Mouse (Mus musculus): ENCODE data around the gene Tmbim6.
"Not testable (repeated sequence)": the region's sequence is repeated elsewhere in the genome, so short reads cannot be mapped to it uniquely, and the experiment has no call there.

Tmbim6 gene

GRCm38 (mm10) chr15:99417692-99418271, 25.1 kb downstream of the Tmbim6 start:
- DNase-seq (ENCODE audit: low read depth, low spot score), result no peak

DNA sequence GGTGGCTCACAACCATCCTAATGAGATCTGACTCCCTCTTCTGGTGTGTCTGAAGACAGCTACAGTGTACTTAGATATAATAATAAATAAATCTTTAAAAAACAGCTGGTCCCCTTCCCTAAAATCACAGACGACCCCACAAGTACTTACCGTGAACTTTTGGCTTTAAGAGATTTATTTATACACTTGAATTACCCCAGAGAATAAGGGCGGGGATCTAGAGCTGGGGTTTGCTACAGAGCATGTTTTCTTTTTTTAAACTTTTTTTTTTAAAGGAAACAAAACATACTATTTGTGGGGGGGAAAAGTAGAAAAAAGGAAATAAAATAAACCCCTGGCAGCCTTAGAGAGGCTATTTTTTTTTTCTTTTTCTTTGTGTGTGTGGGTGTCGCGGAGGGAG, 27.4 kb downstream of the Tmbim6 start:
- no peak for DNase-seq (ENCODE audit: low read depth, low spot score)

DNA sequence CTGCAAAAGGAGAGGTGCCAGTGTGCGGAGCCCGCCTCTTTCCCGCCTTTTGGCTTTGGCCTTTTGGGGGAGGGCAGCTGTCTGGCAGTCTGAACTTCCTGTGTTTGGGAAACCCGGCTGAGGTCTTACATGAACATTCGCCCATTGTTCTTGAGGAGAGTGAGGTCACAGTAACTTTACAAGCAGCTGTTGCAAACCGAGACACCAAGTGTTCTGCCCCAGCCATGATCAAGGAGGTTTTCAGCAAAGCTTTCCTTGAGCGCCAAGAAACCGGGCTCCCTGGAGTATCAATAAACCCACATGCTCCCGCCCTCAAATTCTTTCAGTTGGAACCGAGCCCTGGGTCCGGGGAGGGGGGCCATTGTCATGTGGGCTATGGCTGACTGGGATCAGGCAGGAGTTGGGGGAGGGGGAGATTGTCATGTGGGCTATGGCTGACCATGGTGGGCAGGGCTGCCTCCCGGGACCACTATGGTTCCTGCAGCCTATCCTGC, 27.9 kb downstream of the Tmbim6 start:
- DNase-seq (ENCODE audit: low read depth, low spot score), result no peak

DNA sequence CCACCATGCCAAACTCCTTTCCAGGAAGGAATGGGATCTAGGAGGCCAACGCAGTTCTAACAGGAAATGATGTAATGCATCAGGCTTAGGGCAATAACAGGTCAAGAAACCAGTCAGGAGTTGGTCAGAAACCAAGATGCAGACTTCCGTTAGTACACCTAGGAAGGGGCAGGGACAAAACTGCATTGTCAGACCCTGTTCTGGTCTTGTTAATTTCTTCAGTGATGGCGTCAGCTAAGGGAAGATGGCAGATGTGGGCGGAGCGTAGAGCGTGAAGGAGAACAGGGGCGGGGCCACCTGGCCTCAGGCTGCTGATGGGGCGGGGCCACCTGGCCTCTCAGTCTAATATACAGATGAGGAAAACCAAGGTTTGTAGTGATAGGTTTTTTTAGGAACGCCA, 28.5 kb downstream of the Tmbim6 start:
- DNase-seq (ENCODE audit: low read depth, low spot score), result no peak

DNA sequence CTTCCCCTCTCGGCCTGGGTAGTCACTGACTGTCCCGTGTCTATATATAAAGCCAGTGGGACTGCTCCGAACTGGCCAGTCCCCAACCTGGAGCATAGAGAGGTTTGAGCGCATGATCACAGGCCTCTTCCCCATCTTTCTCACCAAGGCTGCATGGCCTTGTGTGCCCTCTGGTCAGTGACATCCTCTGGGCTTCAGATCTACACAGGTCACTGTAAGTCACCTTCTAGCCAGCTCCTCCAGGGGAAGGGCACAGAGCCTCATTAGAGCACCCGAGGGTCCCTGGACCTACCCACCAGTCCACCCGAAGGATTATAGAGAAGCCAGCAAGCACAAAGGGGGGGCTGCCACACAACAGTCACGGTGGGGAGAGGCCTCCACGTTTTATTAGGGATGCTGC, 29.0 kb downstream of the Tmbim6 start:
- DNase-seq (ENCODE audit: low read depth, low spot score), result no peak

DNA sequence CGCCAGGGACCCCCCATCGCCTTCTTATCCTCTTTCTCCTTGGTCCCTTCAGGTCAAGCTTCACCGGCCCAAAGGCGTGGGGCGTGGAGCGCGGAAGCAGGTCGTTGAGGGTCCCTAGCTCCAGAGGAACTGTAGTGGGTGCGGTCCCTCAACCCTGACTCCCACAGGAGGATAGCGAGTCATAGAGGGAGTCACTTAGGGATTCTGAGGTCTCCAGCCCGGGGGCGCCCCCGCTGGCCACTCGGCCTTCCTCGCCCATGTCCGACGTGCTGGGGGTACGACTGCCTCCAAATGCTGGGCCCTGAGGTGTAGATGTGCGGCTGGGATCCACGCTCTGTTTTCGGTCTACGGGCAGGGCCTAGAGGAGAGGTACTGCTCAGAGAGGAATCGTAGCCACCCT, 29.9 kb downstream of the Tmbim6 start:
- DNase-seq (ENCODE audit: low read depth, low spot score), result no peak

- no peak for DNase-seq (ENCODE audit: low read depth, low spot score)
Observed at GRCm38 (mm10) chr15:99423131-99423530, 30.4 kb downstream of the Tmbim6 start.

DNA sequence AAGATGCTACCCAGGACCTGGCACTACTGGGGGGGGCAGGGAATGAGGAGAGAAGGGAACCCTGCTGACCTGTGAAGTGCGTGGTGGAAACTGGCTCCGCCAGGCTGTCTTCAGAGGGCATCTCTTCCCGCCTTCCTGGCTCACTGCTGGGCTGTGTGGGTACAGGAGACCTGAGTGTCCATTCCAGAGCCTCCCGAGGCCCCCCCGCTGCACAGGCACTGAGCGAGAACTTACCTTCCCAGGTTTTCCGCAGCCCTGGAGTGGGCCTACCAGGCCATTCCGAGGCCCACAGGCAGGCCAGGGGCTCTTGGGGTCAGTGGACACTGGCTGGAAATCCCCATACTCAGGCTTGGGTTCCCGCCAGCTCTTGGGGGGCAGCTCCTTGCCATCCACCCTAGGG, 31.2 kb downstream of the Tmbim6 start:
- no peak for DNase-seq (ENCODE audit: low read depth, low spot score)

DNA sequence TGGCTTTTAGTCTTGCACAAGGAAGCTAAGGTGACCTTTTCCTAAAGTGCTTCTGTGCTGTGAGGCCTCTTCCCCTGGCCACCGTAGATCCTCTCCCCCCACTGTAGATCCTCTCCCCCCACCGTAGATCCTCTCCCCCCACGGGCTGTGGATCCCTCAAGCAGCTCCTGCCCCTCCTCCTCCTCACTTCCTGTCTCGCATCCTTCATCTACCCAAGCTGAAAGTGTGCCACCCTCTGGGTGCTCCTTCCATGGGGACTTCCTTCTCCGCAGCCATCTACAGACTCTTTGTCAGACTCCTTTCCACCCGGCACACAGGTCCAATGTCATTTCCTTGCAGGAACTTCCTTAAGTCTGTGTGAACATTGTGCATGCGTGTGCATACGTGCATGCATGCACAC, 37.7 kb downstream of the Tmbim6 start:
- DNase-seq (ENCODE audit: low read depth, low spot score), result no peak

DNA sequence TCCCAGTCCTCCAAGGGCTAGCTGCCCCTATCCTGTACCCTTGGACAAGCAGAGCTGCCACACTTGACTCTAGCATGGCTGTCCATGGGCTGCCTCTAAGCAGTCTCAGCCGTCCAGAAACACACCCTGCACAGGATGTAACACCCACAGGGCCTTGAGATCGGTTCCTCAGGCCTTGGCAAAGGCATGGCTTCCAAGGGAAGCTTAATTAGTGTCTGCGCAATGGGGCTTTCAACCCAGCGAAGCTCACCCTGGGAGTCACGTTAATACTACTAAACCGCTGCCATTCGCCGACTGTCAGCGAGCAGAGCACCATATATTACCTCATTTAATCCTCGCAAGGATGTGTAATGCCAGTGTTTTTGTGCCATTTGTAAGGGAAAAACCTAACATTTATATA, 38.4 kb downstream of the Tmbim6 start:
- DNase-seq (ENCODE audit: low read depth, low spot score), result no peak

GRCm38 (mm10) chr15:99431504-99431903, 38.8 kb downstream of the Tmbim6 start:
- no peak for DNase-seq (ENCODE audit: low read depth, low spot score)

GRCm38 (mm10) chr15:99431967-99432366, 39.3 kb downstream of the Tmbim6 start:
- no peak for DNase-seq (ENCODE audit: low read depth, low spot score)

GRCm38 (mm10) chr15:99433081-99433718, 40.5 kb downstream of the Tmbim6 start:
- no peak for DNase-seq (ENCODE audit: low read depth, low spot score)

DNA sequence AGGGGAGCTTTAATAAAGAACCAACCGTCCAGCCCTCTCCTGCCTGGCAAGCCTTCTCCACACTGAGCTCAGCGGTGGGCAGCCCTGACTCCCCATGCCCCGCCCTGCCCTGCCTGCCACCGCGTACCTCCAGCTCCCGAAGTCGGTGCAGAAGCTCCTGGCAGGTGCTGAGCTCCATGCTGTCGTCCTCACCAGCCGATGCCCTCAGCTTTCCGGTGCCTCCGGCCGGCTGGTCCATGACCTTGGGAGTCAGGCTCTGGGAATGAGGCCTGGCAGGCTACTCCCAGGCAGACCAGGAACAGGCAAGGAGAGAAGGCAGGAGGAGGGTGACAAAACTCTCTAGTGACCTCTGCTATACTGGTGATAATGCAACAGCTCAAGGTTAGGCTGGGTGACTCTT, 41.2 kb downstream of the Tmbim6 start:
- DNase-seq (ENCODE audit: low read depth, low spot score), result no peak

DNA sequence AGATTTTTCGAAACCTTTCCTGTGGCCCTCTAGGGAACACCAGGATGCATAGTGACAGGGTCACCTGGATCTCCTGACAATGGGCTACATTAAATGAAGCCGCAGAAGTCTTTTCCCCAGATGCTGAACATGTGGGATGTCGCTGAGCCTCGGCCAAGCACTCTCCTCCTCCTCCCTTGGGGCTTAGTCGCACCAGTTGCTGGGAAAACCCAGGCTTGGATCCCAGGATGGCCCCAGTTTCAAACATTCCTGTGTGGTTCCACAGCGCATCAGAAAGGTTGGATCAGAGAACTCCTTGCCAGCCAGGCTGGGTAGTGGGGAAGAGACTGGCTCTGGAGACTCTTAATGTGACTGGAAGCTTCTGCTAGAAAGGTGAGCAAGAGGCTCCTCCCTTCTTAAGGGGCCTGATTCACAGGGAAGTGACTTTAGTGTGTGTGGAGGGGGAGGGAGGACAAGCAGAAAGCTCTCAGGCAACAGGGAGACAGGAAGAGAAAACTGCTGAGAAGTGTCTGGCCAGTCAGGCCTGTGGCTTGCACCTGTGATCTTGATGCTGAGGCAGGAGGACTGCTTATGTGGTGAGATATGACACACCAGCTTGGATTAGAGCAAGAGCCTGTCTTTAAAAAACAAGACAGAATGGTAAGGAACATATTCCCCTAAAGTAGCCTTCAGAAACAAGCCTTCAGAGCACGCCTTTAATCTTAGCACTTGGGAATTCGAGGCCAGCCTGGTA, 46.5 kb downstream of the Tmbim6 start:
- DNase-seq (ENCODE audit: low read depth, low spot score), result no peak

DNA sequence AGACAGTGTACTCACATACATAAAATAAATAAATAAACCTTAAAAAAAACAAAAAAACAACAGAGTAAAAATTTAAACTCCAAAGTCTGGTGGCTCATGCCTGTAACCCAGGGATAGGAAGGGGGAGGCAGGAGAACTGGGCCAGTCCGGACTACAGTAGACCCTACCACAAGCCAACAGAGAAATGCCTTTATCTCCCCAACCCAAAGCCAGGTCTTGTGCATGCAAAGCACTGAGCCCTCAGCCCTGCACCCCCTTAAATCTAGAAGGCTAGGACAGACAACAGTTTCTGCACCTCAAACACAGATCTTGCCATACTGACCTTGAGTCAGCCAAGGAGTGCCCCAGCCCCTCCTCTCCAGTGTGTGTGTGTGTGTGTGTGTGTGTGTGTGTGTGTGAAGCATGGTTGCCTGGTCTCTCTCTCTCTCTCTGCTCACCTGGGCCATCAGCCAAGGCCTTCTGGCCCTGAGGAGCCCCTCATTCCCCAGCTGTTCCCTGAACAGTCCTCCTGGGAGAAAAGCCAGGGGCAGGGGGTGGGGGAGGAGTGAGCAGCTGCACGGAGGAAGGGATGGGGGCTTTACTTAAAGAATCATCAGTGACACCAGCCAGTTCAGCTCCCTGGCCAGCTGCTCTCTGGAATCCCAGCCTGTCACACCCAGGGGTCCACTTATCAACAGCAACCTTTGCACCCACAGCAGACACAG, 47.6 kb downstream of the Tmbim6 start:
- no peak for DNase-seq (ENCODE audit: low read depth, low spot score)

DNA sequence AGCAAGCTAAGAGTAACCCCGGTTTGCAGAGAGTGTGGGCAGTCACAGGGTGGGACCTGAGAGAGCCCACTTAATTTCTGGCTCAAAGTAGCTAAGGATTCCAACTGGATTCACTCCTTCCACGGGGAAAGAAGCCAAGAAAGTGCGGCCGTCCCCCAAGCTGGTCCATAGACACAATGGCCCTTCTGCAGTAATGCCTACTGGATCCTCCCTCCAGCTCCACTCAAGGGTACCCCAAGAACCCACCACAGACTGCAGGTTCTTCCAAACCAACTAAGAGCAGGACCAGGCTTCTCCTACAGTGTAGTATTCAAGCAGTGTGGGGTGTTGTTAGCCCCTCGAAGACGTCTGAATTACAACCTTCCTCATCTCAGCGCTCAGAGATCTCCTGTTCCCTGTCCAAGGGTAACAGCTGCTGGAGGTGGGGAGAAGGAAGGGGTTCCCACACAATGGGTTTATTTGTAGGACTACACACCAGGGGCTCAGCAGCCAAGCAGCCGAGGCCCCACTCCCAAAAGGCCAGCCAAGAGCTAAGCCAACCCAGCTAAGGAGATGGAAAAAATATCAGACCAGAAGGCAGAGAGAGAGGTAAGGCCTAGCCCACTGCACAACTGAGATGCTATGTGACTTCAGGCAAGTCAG, 48.3 kb downstream of the Tmbim6 start:
- DNase-seq (ENCODE audit: low read depth, low spot score), result no peak

- DNase-seq (ENCODE audit: low read depth, low spot score), result no peak
Observed at GRCm38 (mm10) chr15:99442358-99442757, 49.7 kb downstream of the Tmbim6 start.

DNA sequence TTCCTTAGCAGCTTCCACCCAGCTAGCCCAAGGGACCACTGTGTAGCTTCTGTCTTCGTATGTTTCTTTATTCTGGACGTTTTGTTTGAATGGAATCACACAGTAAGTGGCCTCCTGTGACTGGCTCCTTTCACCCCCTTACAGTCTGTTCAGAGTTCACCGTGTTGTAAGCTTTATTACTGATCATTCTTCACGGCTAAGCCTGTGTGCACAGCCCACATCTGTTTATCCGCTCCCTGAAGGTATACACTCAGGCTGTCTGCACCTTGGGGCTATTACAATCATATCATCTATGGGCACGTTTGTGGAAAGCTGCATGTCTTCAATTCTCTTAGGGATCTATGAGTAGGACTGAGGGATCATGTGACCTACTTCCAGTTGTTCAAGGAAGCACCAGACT, 52.9 kb downstream of the Tmbim6 start:
- DNase-seq (ENCODE audit: low read depth, low spot score), result no peak

- DNase-seq (ENCODE audit: low read depth, low spot score), result not testable (repeated sequence)
Observed at GRCm38 (mm10) chr15:99446136-99446535, 53.5 kb downstream of the Tmbim6 start.

DNA sequence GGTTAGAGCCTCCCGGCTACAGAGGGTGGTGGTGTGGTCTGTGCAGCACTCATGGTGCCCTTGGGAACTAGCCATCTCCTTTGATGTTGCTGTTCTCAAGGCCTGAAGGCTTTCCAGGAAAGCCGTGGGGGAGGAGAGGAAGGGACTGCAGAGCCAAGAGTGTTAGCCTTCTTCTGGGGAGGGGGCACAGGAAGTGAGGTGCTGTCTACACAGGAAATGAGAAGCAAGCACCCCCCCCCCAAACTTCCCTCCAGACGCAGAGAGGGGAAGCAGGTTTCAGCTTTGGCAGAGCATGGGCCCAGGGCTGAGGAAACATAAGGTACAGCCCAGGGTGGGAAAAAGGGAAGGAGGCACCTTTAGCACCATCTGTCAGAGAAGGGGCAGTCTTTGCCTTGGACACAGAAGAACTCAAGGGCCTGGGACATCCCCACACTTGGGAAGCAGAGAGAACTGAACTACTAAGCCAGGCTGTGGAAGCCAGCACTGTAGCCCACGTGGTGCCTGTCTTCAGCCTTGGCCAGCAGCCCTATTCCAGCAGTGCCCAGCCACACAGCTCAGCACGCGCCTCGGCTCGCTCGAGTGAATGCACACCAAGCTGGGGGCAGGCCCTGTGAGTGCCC, 56.6 kb downstream of the Tmbim6 start:
- DNase-seq (ENCODE audit: low read depth, low spot score), result no peak
